Mouse (Mus musculus) neural tube, embryonic 15.5 days (tissue): ENCODE data around the gene Hist2h3b. TPM values are rescaled to one million over a fixed set of nuclear protein-coding genes. Genes with fewer than 3 reads are reported as not detected.
"Not testable (repeated sequence)": the region's sequence is repeated elsewhere in the genome, so short reads cannot be mapped to it uniquely, and the experiment has no call there.

Experiments
- ATAC-seq: fragments of 200-750 bp; cut with Nextera tagmentation; 2 replicates; pipeline ENCODE4 v1.8.0; 2017; ENCODE audit warnings: mild to moderate bottlenecking, moderate TSS enrichment, moderate library complexity; ENCODE audit not compliant: low FRiP score
- H3K27ac ChIP-seq: fragments of 300-500 bp; sonication (generic); replicated peaks from 2 replicates; pipeline ENCODE4 v1.5.1; 2015; ENCODE audit warnings: mild to moderate bottlenecking, inconsistent platforms
- H3K27me3 ChIP-seq: fragments of 300-500 bp; sonication (generic); replicated peaks from 2 replicates; pipeline ENCODE4 v1.6.1; 2015; ENCODE audit warnings: inconsistent platforms
- H3K36me3 ChIP-seq: fragments of 300-500 bp; sonication (generic); 2 replicates; pipeline ENCODE4 v1.6.1; 2015; ENCODE audit warnings: inconsistent platforms
- H3K4me1 ChIP-seq: fragments of 300-500 bp; sonication (generic); 2 replicates; pipeline ENCODE4 v1.6.1; 2015; ENCODE audit warnings: inconsistent platforms
- H3K4me2 ChIP-seq: fragments of 300-500 bp; sonication (generic); 2 replicates; pipeline ENCODE4 v1.6.1; 2015; ENCODE audit warnings: inconsistent platforms, mild to moderate bottlenecking, moderate library complexity
- H3K4me3 ChIP-seq: fragments of 300-500 bp; sonication (generic); replicated peaks from 2 replicates; pipeline ENCODE4 v1.5.1; 2015; ENCODE audit warnings: mild to moderate bottlenecking, inconsistent platforms
- H3K9ac ChIP-seq: fragments of 300-500 bp; sonication (generic); replicated peaks from 2 replicates; pipeline ENCODE4 v1.6.1; 2015; ENCODE audit warnings: mild to moderate bottlenecking, inconsistent platforms
- H3K9me3 ChIP-seq: fragments of 300-500 bp; sonication (generic); replicated peaks from 2 replicates; pipeline ENCODE4 v1.6.1; 2016; ENCODE audit warnings: inconsistent platforms
- WGBS: fragments of 180-500 bp; shearing (Covaris S2); methylation state at CpG from one replicate; pipeline ENCODE4 v1.1.7; 2015; ENCODE audit warnings: mixed read lengths; 5-methylcytosine and 5-hydroxymethylcytosine counted together
- polyA plus RNA-seq: library from polyadenylated mRNA; unstranded; fragments of >200 nt; fragmentation: Nextera tagmentation; extraction: Ambion mirVana; gene quantifications from 2 replicates; pipeline ENCODE4 v1.2.1, GENCODE M21; 2015

Hist2h3b gene
- polyA plus RNA-seq, 1 experiment from 2014 or later, result 9.4 TPM

DNA sequence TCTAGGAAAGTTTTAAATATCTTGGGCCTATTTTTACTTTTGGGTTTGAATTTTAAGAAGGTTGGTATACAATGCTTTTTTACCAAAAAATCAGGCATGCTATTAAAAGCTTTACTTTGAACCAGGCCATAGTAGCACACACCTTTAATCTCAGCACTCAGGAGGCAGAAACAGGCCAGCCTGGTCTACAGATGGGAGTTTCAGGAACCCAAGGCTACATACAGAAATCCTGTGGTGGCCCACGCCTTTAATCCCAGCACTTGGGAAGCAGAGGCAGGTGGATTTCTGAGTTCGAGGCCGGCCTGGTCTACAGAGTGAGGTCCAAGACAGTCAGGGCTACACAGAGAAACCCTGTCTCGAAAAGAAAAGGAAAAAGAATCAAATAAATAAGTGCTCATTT, 913 bp upstream of the Hist2h3b start:
- no peak overlapping the region for H3K4me3 ChIP-seq
- no peak for ATAC-seq
- no peak overlapping the region for H3K9ac ChIP-seq
- no peaks in the 10 kb centered on the region for H3K36me3 ChIP-seq
- H3K4me1 ChIP-seq, result peaks cover 23% of the 10 kb centered on the region
- WGBS, result 80% methylated on average over 4 of the region's 4 CpGs
- no peaks in the 10 kb centered on the region for H3K27me3 ChIP-seq
- peak overlapping the region; percentile 84; the same call in 1 of the 2 replicates for H3K4me2 ChIP-seq
- H3K27ac ChIP-seq, result peak overlapping the region; percentile 88
- no peaks in the 10 kb centered on the region for H3K9me3 ChIP-seq

DNA sequence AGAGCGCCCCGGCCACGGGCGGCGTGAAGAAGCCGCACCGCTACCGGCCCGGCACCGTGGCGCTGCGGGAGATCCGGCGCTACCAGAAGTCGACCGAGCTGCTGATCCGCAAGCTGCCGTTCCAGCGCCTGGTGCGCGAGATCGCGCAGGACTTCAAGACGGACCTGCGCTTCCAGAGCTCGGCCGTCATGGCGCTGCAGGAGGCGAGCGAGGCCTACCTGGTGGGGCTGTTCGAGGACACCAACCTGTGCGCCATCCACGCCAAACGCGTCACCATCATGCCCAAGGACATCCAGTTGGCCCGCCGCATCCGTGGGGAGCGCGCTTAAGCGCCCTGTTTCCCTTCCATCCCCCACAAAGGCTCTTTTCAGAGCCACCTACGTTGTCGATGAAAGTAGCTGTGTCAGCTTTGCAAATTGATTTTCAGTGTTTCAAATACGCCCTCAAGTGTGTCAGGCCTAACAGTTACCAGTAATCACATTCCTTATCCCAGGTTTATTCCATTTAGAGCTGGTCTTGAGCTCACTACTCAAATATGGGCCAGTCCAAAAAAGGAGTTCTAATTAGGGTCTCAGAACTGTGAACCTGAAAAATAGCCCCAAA, 423 bp downstream of the Hist2h3b start:
- under 1% methylated on average over 12 of the region's 44 CpGs for WGBS
- peak; percentile 53 for ATAC-seq
- not testable (repeated sequence) for H3K36me3 ChIP-seq, H3K27me3 ChIP-seq, H3K9me3 ChIP-seq
- peak overlapping the region; percentile 84 for H3K4me2 ChIP-seq
- peak overlapping the region; percentile 96 for H3K27ac ChIP-seq
- peak overlapping the region; percentile 53 for H3K4me3 ChIP-seq
- peak overlapping the region; percentile 48 for H3K9ac ChIP-seq
- peaks cover 19% of the 10 kb centered on the region for H3K4me1 ChIP-seq

DNA sequence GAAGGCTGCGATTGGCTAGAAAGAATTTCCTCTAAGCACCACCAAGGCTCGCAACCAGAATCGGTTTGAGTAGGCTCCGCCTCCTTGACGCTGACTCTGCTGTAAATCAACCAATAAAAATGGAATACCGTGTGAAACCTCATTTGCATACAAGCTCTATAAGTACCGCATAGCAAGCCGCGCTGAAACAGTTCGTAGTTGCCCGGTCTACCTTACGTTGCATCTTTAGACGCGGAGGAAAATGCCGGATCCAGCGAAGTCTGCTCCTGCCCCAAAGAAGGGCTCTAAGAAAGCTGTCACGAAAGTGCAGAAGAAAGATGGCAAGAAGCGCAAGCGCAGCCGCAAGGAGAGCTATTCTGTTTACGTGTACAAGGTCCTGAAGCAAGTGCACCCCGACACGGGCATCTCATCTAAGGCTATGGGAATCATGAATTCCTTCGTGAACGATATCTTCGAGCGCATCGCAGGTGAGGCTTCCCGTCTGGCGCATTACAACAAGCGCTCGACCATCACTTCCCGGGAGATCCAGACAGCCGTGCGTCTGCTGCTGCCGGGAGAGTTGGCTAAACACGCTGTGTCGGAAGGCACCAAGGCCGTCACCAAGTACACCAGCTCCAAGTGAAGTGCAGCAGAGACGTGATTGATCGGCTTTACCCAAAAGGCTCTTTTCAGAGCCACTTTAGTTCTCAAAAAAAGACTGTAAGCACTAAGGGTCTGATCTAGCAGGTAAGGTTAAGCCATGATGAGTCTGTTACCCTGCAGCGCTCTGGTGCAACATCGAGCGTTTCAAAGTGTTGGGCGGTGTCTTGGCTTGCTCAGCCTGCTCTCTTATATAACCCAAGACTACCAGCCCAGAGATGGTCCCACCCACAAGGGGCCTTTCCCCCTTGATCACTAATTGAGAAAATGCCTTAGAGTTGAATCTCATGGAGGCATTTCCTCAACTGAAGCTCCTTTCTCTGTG, 1.3 kb downstream of the Hist2h3b start, which contains the start of gene Hist2h2bb:
Gene Hist2h2bb (plus strand): TSS at position 242 of the 964 bp plus-strand sequence.
- WGBS, result under 1% methylated on average over 45 of the region's 45 CpGs
- H3K27ac ChIP-seq, result peak within 1 kb of the TSS; percentile 96
- H3K4me1 ChIP-seq, result peaks cover 12% of the 10 kb centered on the region
- peak; percentile 96 for ATAC-seq
- H3K9me3 ChIP-seq, result no peaks in the 10 kb centered on the region
- peak within 1 kb of the TSS; percentile 77 for H3K9ac ChIP-seq
- no peaks in the 10 kb centered on the region for H3K36me3 ChIP-seq
- peak within 1 kb of the TSS; percentile 53 for H3K4me3 ChIP-seq
- H3K4me2 ChIP-seq, result peak within 1 kb of the TSS; percentile 84
- H3K27me3 ChIP-seq, result no peaks in the 10 kb centered on the region

DNA sequence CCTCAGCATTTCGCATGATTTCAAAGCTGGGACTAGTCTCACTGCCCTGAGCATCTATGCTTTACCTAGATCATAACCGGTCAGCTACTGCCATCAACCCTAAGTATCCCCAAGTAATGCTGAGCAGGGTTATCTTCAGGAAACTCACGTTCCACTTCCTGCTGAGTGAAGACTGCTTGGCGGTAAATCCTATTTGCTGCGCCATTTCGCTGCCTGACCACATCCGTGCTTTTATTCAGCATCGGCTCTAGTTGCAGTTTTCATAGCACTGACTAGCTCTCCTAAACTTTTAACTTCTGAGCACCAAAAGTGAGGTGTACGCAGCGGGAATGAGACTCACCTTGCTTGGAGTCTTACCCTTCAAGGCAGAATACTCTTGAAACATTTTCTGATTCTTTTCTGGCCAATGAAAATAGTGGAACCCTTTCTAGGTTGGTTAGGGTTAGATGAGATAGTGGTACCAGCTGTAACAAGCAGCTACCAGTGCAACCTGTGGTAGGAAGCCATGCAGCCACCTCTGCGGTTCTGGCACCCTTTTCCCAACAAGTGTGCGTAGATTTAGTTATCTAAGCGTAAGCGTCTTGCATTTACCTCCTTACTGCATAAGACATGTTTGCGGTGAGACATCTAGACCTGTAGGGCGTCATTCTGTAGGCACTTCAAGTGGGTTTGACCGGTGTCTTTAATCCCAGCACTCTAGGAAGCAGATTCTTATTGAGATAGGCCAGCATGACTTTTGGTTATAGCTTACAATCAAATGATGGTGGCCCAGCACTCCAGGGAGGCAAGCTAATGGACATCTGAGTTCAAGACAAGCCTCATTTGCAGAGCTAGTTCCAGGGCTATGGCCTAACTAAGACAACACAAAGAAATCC, 5.4 kb downstream of the Hist2h3b start:
- WGBS, result 90% methylated on average over 17 of the region's 17 CpGs
- Histone ChIP-seq H3K4me2 (no peak overlapping the region), H3K4me3 (no peak overlapping the region), H3K36me3 (no peaks in the 10 kb centered on the region), H3K27me3 (no peaks in the 10 kb centered on the region), H3K9me3 (no peaks in the 10 kb centered on the region), H3K4me1 (peaks cover 8% of the 10 kb centered on the region), H3K9ac (no peak overlapping the region), H3K27ac (no peak overlapping the region)
- no peak for ATAC-seq

DNA sequence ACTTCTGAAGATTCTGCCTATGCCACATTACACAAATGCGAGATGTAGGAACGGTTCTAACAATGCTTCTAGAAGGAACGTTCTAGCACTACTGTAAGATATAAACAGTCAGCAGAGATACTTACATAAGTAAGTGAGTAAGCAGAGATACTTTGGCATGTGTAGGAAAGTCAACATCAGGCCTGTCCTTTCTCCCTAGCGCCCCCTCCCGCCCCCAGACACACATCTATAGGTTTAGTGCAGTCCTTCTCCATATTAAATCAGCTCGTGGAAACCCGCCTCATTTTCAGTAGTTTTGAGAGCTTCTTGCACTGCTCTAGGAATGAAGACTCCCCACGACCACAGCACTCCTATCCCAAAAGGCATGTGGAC, 9.0 kb downstream of the Hist2h3b start:
- H3K27me3 ChIP-seq, result peaks cover 10% of the 10 kb centered on the region; the same call in 1 of the 2 replicates
- H3K4me3 ChIP-seq, result peak overlapping the region; percentile 56
- H3K9me3 ChIP-seq, result no peaks in the 10 kb centered on the region
- peak; percentile 34 for ATAC-seq
- peak overlapping the region; percentile 56 for H3K9ac ChIP-seq
- WGBS, result 17% methylated on average over 8 of the region's 8 CpGs
- H3K36me3 ChIP-seq, result no peaks in the 10 kb centered on the region
- H3K27ac ChIP-seq, result peak overlapping the region; percentile 71; the same call in 1 of the 2 replicates
- peaks cover 5% of the 10 kb centered on the region for H3K4me1 ChIP-seq
- peak overlapping the region; percentile 68 for H3K4me2 ChIP-seq

DNA sequence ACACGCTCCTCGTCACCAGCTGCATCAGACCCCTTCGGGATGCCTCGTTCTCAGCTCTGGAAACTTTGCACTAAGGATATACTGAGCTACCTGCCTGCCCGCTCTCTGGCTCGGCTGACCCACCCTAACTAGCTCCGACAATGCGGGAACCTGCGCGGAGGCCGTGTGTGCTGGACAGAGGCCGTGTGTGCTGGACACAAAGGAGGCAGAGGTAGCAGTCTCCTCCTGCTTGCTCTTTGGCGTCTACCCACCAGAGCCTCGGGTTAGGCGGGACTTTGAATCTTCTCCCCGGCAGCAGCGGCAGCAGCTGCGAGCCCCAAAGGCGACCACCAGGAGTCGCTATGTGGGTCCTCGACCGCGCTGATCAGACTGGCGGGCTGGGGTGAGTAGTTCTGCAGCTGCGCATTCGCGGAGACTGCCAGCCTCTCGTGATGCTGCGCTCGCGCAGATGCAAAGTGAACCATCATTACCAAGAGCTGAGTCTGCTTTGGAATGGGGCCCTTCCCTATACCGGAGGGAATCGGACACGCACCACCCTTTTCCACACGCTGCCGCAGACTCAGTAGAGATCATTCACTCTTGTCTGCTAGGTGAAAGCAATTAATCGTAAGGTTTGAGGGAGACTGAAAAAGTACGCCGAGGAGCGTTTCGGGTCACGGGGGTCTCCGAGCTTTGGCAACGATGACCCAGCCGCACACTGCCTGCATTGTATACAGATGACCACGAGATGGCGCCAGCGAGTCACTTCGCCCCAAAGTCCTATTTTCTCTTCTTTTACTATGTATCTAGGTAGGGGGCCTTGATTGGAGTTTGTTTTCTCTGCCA, 9.6 kb downstream of the Hist2h3b start:
- H3K9ac ChIP-seq, result peak overlapping the region; percentile 56
- ATAC-seq, result peak; percentile 98
- H3K36me3 ChIP-seq, result no peaks in the 10 kb centered on the region
- H3K4me3 ChIP-seq, result peak overlapping the region; percentile 56
- H3K4me2 ChIP-seq, result peak overlapping the region; percentile 68
- peak overlapping the region; percentile 94 for H3K27ac ChIP-seq
- peaks cover 13% of the 10 kb centered on the region for H3K27me3 ChIP-seq
- peaks cover 5% of the 10 kb centered on the region for H3K4me1 ChIP-seq
- WGBS, result under 1% methylated on average over 49 of the region's 49 CpGs
- H3K9me3 ChIP-seq, result no peaks in the 10 kb centered on the region

GRCm38 (mm10) chr3:96280660-96281059, 12.2 kb downstream of the Hist2h3b start:
- H3K9me3 ChIP-seq, result no peaks in the 10 kb centered on the region
- no peak overlapping the region for H3K4me3 ChIP-seq
- ATAC-seq, result no peak
- H3K36me3 ChIP-seq, result no peaks in the 10 kb centered on the region
- H3K4me2 ChIP-seq, result no peak overlapping the region
- H3K27ac ChIP-seq, result no peak overlapping the region
- no peak overlapping the region for H3K9ac ChIP-seq
- H3K4me1 ChIP-seq, result peaks cover 5% of the 10 kb centered on the region
- WGBS, result 60% methylated on average over 6 of the region's 6 CpGs
- H3K27me3 ChIP-seq, result peaks cover 32% of the 10 kb centered on the region

GRCm38 (mm10) chr3:96284457-96284856, 16.0 kb downstream of the Hist2h3b start:
- peaks cover 32% of the 10 kb centered on the region for H3K27me3 ChIP-seq
- no peak overlapping the region for H3K9ac ChIP-seq
- 24% methylated on average over 4 of the region's 4 CpGs for WGBS

GRCm38 (mm10) chr3:96287334-96287733, 18.9 kb downstream of the Hist2h3b start:
- H3K4me3 ChIP-seq, ATAC-seq, H3K36me3 ChIP-seq, H3K9ac ChIP-seq, H3K4me2 ChIP-seq, H3K9me3 ChIP-seq, H3K4me1 ChIP-seq, H3K27ac ChIP-seq: not testable (repeated sequence)
- H3K27me3 ChIP-seq, result peaks cover 22% of the 10 kb centered on the region
- 94% methylated on average over 11 of the region's 11 CpGs for WGBS

More at GRCm38 (mm10) chr3:96284457-96284856, 16.0 kb downstream of the Hist2h3b start:
- Histone ChIP-seq H3K4me1 (no peaks in the 10 kb centered on the region), H3K36me3 (no peaks in the 10 kb centered on the region), H3K9me3 (no peaks in the 10 kb centered on the region), H3K4me3 (no peak overlapping the region), H3K4me2 (peak overlapping the region; percentile 6; the same call in 1 of the 2 replicates), H3K27ac (no peak overlapping the region)
- no peak for ATAC-seq

GRCm38 (mm10) chr3:96289201-96289600, 20.7 kb downstream of the Hist2h3b start:
- ATAC-seq, result no peak
- no peaks in the 10 kb centered on the region for H3K9me3 ChIP-seq
- no peak overlapping the region for H3K9ac ChIP-seq
- 83% methylated on average over 3 of the region's 3 CpGs for WGBS
- H3K27ac ChIP-seq, result no peak overlapping the region
- H3K4me1 ChIP-seq, result no peaks in the 10 kb centered on the region
- no peak overlapping the region for H3K4me2 ChIP-seq
- no peaks in the 10 kb centered on the region for H3K36me3 ChIP-seq
- 0 out of 2 replicates have a peak, but pooled peaks cover 7% of the 10 kb centered on the region for H3K27me3 ChIP-seq
- H3K4me3 ChIP-seq, result no peak overlapping the region
